Mouse (Mus musculus) liver, postnatal 0 days (tissue): Measurements from ENCODE around the gene Tmem121.

Experiments used
- CTCF ChIP-seq: sonication (generic); IDR thresholded peaks from 2 replicates; pipeline ENCODE4 v1.5.1; 2016; ENCODE audit warnings: antibody characterized with exemption, low read depth
- EP300 ChIP-seq: IDR thresholded peaks from 2 replicates; pipeline ENCODE4 v1.6.1; 2016; ENCODE audit warnings: antibody characterized with exemption, low read depth, mild to moderate bottlenecking

DNA sequence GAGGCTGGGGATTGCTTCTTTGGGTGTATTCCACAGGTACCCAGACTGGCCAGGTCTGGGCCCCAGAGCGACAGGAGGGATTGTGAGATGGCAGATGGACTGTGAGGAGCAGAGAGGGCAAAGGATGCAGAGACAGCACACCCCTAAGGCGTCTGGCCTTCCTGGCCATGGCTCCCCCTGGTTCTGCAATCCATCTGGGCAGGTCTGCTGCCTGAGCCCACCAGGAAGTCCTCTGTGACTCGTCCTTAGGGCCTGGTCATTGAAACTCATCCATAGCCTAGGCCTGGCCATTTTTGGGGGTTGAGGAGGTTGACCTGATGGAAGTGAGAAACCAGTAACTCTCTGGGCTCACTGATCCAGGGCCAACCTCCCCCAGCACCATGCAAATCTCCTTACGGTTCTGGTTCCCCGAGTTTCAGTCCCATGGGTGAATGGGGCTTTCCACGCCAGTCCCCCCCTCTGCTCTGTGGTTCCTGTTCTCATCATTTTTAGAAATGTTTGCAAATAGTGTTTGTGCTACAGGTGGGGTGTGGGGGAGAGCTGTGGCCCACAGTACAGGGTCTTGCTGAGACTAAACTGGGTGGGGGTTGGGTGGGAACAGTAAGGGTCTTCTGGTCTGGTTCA, 42.4 kb downstream of the Tmem121 start:
- no peak for TF ChIP-seq CTCF
- no peak for TF ChIP-seq EP300
